Mouse (Mus musculus) v-Abl transformed pro-B cells (cell line): Measurements from ENCODE around the gene Tmem104.

Experiments used
- in situ Hi-C, 2 experiments: fragments of 400-800 bp; cut with MboI; formaldehyde crosslinking; loops; one replicate each; pipeline ENCODE4 v1.15.1; 2025; ENCODE audit not compliant: unreplicated experiment in 2 of 2

The Tmem104 gene

DNA sequence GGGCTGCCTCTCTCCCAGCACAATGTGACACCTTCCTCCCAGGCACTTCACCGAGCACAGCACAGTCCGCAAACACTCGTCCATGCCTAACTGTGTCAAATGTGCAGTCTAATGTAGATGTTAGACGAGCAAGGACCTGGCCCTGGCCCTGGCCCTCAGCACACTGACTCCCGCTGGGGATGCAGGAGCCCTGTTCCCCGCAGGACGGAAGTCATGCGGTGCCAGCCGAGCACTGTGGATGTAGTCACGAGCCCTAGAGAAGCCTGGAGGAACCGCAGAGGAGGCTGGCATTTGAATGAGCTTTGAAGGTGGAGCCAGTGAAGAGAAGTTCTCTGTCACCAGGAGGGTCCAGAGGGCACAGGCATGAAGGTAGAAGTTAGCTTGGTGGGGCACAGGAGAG lies 36.2 kb downstream of the Tmem104 start:
- in situ Hi-C loops, result no loop called here

DNA sequence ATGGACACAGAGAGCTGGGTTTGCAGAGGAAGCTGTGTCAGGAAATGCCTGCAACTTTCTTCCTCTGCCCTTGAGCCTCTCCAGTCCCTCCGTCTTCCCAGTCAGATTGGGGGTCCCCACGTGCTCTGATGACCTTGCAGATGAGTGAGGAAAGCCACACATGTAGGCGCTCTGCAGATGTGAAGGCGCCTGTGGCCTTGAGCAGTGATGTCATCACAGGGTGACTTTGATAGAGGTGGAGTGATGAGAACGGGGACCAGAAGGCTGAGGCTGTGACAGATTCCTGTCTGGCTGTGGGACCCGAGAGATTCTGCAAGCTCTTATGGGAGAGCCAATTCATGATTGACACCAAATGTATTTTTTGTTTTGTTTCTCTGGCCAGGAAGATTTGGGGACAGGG lies 36.6 kb downstream of the Tmem104 start:
- in situ Hi-C loops, result no loop called here

GRCm38 (mm10) chr11:115224889-115225288 lies 37.6 kb downstream of the Tmem104 start:
- in situ Hi-C loops, result no loop called here

DNA sequence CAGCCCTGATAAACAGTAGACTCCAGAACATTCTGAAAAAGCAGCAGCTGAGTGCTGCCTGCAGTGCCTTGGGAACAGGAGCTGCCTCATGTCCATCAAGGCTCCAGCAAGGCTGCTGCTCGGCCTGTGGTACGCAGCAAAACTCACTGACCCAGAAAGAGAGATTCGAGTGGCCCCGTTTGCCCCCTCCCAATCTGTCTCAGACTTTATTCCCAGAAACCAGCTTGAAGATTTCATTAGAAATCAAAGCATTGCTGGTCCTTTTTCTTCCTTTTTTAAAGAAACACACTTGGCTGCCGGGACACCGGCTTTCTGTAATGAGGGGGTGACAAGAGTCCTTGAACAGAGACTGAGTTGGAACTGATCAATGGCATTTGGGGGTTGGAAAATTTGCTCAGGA lies 38.0 kb downstream of the Tmem104 start:
- in situ Hi-C loops, result no loop called here

DNA sequence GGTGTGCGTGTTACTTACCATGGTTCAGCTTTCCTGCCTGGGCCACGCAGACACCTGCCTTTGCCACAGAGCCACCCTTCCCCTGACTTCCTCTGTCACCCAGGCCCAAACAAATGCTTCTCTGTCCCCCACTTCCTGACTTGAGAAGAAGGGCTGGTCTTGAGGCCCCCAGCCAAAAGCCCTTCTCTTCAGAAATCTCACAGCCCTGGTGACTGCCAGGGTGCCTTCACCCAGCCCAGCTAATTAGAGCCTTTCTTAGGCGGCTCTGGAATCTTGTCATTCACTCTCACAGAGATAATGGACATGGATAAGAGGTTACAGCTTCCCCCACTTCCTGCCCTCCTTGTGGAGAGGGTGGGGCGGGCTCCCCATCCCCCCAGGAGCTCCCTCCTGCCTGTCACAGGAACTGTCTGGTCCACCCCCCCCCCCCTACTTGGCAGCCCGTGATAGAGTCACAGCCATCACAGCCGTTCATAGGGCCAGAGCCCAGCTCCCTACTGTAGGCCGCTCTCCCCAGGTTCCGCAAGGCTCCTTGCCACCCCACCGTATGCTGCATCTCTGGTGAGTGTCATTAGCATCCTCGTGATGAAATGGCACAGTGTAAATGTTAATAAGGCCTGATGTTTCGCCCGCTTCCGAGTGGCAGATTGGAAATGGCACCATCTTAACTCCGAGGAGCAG lies 39.7 kb downstream of the Tmem104 start:
- in situ Hi-C loops, result no loop called here

- in situ Hi-C loops, result no loop called here
Observed at GRCm38 (mm10) chr11:115227640-115228039, 40.4 kb downstream of the Tmem104 start.

GRCm38 (mm10) chr11:115228430-115228829 lies 41.1 kb downstream of the Tmem104 start:
- in situ Hi-C loops, result no loop called here

GRCm38 (mm10) chr11:115229021-115229930 lies 42.0 kb downstream of the Tmem104 start:
- in situ Hi-C loops, result no loop called here

DNA sequence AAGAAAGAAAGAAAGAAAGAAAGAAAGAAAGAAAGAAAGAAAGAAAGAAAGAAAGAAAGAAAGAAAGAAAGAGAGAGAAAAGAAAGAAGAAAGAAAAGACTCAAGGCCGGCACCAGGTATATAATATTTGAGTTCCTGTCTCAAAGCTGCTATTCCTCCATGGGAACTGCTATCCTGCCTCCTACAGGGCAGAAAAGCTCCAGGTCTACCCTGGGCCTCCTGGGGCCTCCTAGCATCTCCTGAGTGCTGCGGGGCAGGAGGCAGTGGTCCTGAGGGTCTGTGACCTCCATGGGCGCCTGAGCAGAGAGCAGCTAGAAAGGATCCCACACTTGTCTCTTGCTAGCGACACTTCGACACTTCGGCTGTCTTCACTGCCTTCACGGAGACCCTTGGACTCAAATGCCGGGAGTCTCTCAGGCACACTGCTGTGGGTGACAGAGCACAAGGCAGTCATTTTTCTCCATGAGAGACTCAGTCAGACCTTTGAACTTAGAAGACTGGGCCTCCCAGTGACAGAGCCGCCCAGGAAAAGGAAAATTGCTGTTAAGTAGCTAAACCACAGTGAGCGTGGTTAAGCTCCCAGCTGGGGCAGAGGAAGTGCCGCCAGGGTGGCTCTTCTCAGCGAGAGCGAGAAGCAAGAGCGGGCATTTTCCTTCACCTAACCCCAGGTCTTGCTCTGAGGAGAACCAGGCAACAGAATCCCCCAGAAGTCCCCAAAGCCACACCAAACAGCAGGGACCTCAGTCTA lies 44.1 kb downstream of the Tmem104 start:
- in situ Hi-C loops, result loop anchor here in 1 of 2 experiments (5.0 kb wide), 1 partner anchor 36 kb away; the partner anchor contains the start of gene Grin2c

GRCm38 (mm10) chr11:115231924-115232323 lies 44.6 kb downstream of the Tmem104 start:
- in situ Hi-C loops, result loop anchor here in 1 of 2 experiments (5.0 kb wide), 1 partner anchor 35 kb away; the partner anchor contains the start of gene Grin2c

DNA sequence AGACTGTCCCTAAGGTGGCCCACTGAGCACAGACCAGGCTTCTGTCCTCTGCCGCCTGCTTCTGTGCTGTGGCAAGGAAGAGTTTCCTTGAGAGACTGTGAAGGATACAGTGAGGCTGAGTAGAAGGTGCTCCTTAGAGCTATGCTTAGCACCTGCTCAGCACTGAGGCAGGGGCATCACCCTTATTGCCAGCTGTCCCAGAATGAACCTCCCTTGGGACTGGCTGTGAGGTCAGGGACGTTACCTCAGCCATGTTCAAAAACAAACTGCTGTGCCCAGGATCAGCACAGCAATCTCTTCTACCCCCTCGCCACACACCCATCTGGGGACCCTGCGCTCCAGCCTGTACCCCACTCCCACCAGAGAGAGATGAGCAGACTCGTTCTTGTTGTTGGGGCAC lies 45.6 kb downstream of the Tmem104 start:
- in situ Hi-C loops, result loop anchor here in 1 of 2 experiments (5.0 kb wide), 1 partner anchor 34 kb away; the partner anchor contains the start of gene Grin2c

DNA sequence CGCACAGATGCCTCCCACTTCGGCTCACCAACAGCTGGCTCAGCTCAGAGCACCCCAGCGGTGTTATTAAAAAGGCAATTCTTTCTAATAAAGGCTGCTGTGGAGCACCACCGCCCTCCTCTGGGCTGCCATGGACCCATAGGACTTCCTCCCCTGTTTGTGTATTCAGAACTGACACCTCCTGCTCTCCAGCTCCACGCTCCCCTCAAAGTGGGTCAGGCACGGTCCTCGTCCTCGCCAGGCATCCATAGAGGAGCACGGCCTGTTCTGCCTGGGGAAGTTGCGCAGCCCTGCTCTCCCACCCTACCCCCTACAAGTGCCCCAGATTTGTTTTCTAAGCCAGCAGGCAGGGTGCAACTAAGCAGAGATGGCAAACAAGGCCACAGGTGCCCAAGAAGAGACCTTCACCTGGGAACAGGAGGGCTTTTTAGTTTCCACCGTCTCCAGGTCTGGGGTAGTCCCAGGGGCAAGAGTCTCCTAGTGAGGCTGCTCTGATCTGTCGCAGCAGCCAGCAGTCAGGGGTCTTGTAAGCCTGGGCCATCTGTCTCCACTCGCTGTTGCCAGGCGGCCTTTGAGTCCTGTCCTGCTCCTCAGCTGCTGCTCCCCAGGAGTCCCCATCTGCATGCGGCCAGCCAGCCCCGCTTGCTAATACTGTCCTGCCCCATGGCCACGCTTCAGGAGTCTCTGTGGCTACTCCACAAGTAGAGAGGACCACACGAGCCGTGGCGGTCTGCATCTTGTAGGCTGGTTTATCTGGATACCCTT lies 46.4 kb downstream of the Tmem104 start:
- in situ Hi-C loops, result loop anchor here in 1 of 2 experiments (5.0 kb wide), 1 partner anchor 34 kb away; the partner anchor contains the start of gene Grin2c

DNA sequence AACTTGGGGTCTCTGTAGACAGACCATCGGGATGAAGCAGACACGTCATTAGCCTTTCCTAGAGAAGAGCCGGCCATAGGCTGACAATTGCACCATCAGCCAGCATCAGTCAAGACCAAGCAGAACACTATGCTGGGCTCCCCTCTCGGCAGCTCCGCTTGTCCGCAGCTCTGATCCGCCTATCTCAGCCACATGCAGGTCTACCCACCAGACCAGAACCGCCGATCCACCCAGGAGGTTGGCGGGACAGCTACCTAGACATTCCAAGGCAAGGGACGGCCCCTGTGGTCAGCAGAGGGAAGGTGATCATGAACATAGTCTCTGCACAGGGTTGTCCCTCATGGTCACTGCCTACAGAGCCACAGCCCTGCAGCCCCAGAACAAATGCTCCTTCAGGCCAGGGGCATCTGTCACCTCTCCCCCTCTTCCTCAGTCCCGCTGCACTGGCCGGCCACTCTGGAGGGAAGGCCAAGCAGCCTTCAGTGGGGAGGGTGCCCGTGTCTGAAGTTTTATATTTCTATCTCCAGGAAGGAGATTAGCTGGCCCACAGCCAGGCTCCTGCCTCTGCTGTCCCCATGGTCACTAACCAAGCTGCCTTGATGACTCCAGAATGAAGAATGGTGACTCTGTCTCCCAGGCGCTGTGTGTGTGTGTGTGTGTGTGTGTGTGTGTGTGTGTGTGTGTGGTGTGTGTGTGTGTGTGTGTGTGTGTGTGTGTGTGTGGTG lies 47.2 kb downstream of the Tmem104 start:
- in situ Hi-C loops, result loop anchor here in 1 of 2 experiments (5.0 kb wide), 1 partner anchor 33 kb away; the partner anchor contains the start of gene Grin2c

DNA sequence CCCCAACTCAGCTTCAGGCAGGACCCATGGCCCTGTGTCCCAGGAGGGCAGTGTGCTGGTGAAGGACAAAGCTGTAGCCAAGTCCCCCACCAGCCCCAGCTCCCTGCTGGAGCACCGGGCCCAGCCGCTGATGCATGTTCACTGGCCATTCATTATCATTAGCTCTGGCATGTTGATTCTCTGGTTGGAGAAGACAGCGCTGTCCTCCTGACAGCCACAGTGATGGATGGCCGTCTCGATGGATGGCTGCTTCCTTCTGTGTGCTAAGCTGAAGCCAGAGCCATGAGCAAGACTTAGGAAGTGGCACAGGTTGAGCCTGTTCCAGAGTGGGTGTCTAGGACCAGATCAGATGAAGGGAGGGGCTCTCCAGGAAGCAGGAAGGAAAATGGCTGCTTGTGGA lies 49.3 kb downstream of the Tmem104 start:
- in situ Hi-C loops, result no loop called here

GRCm38 (mm10) chr11:115241402-115241801 lies 54.1 kb downstream of the Tmem104 start:
- in situ Hi-C loops, result no loop called here

DNA sequence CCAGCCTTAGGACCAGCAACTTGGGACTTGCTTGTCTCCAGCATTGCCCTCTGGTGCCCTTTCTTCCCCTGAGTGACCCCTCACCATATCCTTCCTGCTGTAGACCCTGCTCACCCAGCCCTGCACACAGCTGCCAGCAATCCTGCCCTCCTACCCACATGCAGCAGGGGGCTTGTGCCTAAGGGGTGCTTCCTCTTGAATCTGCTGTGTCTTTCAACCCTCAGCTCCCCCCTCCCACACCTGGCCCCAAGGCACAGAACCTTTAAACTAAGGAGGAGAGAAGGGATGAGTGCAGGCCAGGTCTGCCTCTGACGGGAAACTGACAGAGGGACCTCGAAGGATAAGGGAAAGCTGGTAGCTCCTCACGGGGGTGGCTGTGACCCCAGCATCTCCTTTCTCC lies 55.5 kb downstream of the Tmem104 start:
- in situ Hi-C loops, result no loop called here

- in situ Hi-C loops, result no loop called here
Observed at GRCm38 (mm10) chr11:115243783-115244182, 56.5 kb downstream of the Tmem104 start.

GRCm38 (mm10) chr11:115244840-115245239 lies 57.6 kb downstream of the Tmem104 start:
- in situ Hi-C loops, result no loop called here

- in situ Hi-C loops, result no loop called here
Observed at GRCm38 (mm10) chr11:115246386-115246785, 59.1 kb downstream of the Tmem104 start.
